Comparison of ENCODE assay signal across 10 mouse cellular contexts in the genomic region with DNA sequence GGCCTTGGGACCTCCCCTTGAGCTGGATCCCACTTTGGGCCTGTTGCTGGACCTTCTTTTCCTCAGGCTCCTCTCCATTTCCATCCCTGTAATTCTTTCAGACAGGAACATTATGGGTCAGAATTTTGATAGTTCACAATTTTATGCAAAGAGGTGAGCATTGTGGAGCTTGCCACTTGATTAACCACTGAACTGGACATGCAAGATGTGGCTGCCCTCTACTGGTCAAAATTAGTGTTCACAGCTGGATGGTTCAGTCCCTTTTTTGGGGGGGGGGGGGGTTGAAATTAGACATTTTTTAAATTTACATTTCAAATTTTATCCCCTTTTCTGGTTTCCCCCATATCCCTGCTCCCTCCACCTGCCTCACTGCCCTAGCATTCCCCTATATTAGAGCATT. TPM values are rescaled to one million over a fixed set of nuclear protein-coding genes. Genes with fewer than 3 reads are reported as not detected.
A peak's percentile ranks its signal among the peaks of the same experiment; 100 is the strongest.
DNase-seq lines count a peak whose midpoint lies in the region; ATAC-seq lines count a peak whose summit lies in the region.
"Had no signal": no experiment of that assay in that cellular context is flagged by ENCODE, and none has a peak within 500 bp of the region (broad histone marks: within the 10 kb centered on the region; RNA-seq: fewer than 3 reads in every experiment).

No protein-coding gene starts in this region.

- no peak overlapping the region for H3K9ac ChIP-seq in intestine, embryonic 15.5 days
- H3K9ac ChIP-seq in intestine, embryonic 16.5 days (ENCODE audit: low read depth, low read length): no peak overlapping the region

- no peaks in the 10 kb centered on the region for H3K36me3 ChIP-seq in intestine, embryonic 15.5 days
- H3K36me3 ChIP-seq in intestine, embryonic 16.5 days (ENCODE audit: control insufficient read depth, insufficient read depth, low read length): no peaks in the 10 kb centered on the region

- no peaks in the 10 kb centered on the region for H3K27me3 ChIP-seq in intestine, embryonic 15.5 days (replicated peaks)
- H3K27me3 ChIP-seq in intestine, embryonic 16.5 days (replicated peaks; ENCODE audit: control insufficient read depth, insufficient read depth, low read length): no peaks in the 10 kb centered on the region

- peak; percentile 7 for DNase-seq in right cerebral cortex, postnatal 14 days
- DNase-seq in right cerebral cortex, postnatal 36 days (ENCODE audit: low spot score in 2 of 2): no peak
- DNase-seq in retina, postnatal 1 day: peak; percentile 21
- no peak for DNase-seq in urinary bladder, postnatal 4 days (ENCODE audit: low spot score in 2 of 2)

- no peak overlapping the region for H3K27ac ChIP-seq in intestine, embryonic 15.5 days
- H3K27ac ChIP-seq in intestine, embryonic 16.5 days (ENCODE audit: low read length): no peak overlapping the region

- peak; percentile 51; the same call in 1 of the 2 replicates for ATAC-seq in intestine, embryonic 15.5 days
- ATAC-seq in intestine, embryonic 16.5 days: no peak
- 0 out of 2 replicates have a peak, but pooled peaks have one; percentile 45 for ATAC-seq in common myeloid progenitor, adult 5-6 weeks (replicated peaks; ENCODE audit: low read depth, poor library complexity, severe bottlenecking)

- no peak overlapping the region for H3K4me3 ChIP-seq in intestine, embryonic 15.5 days (replicated peaks)
- no peak overlapping the region for H3K4me3 ChIP-seq in intestine, embryonic 16.5 days (ENCODE audit: low read length)

- H3K4me2 ChIP-seq in intestine, embryonic 15.5 days (replicated peaks): no peak overlapping the region
- H3K4me2 ChIP-seq in intestine, embryonic 16.5 days (ENCODE audit: low read depth, low read length): no peak overlapping the region

- H3K9me3 ChIP-seq in intestine, embryonic 15.5 days: no peaks in the 10 kb centered on the region
- H3K9me3 ChIP-seq in intestine, embryonic 16.5 days (ENCODE audit: control insufficient read depth, low read length): no peaks in the 10 kb centered on the region

- H3K4me1 ChIP-seq in intestine, embryonic 15.5 days (replicated peaks): no peaks in the 10 kb centered on the region
- H3K4me1 ChIP-seq in intestine, embryonic 16.5 days (ENCODE audit: control insufficient read depth, insufficient read depth, low read length): no peaks in the 10 kb centered on the region

RNA-seq across cellular contexts. Expression of gene Csn1s1, which starts 23.2 kb away (rescaled TPM):
- not detected in 2 replicates for polyA plus RNA-seq in intestine, embryonic 15.5 days (2015; fragmentation: Nextera tagmentation; extraction: Ambion mirVana)
- polyA plus RNA-seq in intestine, embryonic 16.5 days (2015; fragmentation: Nextera tagmentation; extraction: Ambion mirVana): not detected in 2 replicates
- not detected in 2 replicates for total RNA-seq in common myeloid progenitor, adult 5-6 weeks (2017)
- polyA plus RNA-seq: frontal cortex, adult 2 months; limb, embryonic 11.5 days; stomach, embryonic 16.5 days had no signal

RNA-seq across cellular contexts. Expression of gene Sult1e1, which starts 51.4 kb away (rescaled TPM):
- not detected in 2 replicates for polyA plus RNA-seq in intestine, embryonic 15.5 days (2015; fragmentation: Nextera tagmentation; extraction: Ambion mirVana)
- not detected in 2 replicates for polyA plus RNA-seq in intestine, embryonic 16.5 days (2015; fragmentation: Nextera tagmentation; extraction: Ambion mirVana)
- total RNA-seq in common myeloid progenitor, adult 5-6 weeks (2017): not detected in 2 replicates
- polyA plus RNA-seq: frontal cortex, adult 2 months; limb, embryonic 11.5 days had no signal

RNA-seq across cellular contexts. Expression of gene Csn2, which starts 56.6 kb away (rescaled TPM):
- polyA plus RNA-seq in intestine, embryonic 15.5 days (2015; fragmentation: Nextera tagmentation; extraction: Ambion mirVana): not detected in 2 replicates
- not detected in 2 replicates for polyA plus RNA-seq in intestine, embryonic 16.5 days (2015; fragmentation: Nextera tagmentation; extraction: Ambion mirVana)
- total RNA-seq in common myeloid progenitor, adult 5-6 weeks (2017): not detected in 2 replicates
- polyA plus RNA-seq: frontal cortex, adult 2 months; limb, embryonic 11.5 days; stomach, embryonic 16.5 days had no signal

Comparison
In these comparisons a context has a peak if more than half of its experiments do, and no peak if none do; other contexts are left out.
1. DNase-seq: peak in right cerebral cortex, postnatal 14 days (single experiment) and retina, postnatal 1 day (single experiment); none in right cerebral cortex, postnatal 36 days (0 of 2) and urinary bladder, postnatal 4 days (0 of 2).